Mouse (Mus musculus) CH12.LX (cell line): Measurements from ENCODE around the gene Shld2. TPM values are rescaled to one million over a fixed set of nuclear protein-coding genes. Genes with fewer than 3 reads are reported as not detected.
A peak's percentile ranks its signal among the peaks of the same experiment; 100 is the strongest.

Experiments
- DNase-seq: peaks from one replicate; pipeline ENCODE4 v3.0.0-alpha.2; 2013; ENCODE audit errors: extremely low read depth
- H3K27ac ChIP-seq: 2 replicates; pipeline ENCODE4 v1.5.1; 2012; ENCODE audit warnings: low read depth, mild to moderate bottlenecking, control low read depth, moderate library complexity; ENCODE audit not compliant: insufficient read depth
- H3K27me3 ChIP-seq: replicated peaks from 2 replicates; pipeline ENCODE3; 2012; ENCODE audit warnings: inconsistent platforms
- H3K36me3 ChIP-seq, 2 experiments: replicated peaks in 1 of 2; 2 replicates each; pipeline versions ENCODE3 to v1.6.1; 2012; ENCODE audit warnings: inconsistent platforms in 1 of 2, low read length in 1 of 2, mild to moderate bottlenecking in 1 of 2, mixed read lengths in 1 of 2, moderate library complexity in 1 of 2; ENCODE audit not compliant: control insufficient read depth in 1 of 2, insufficient read depth in 1 of 2
- H3K4me1 ChIP-seq, 2 experiments: 2 replicates each; pipeline ENCODE4 v1.6.1; 2012; ENCODE audit warnings: inconsistent platforms in 1 of 2, moderate library complexity in 1 of 2; ENCODE audit not compliant: insufficient read depth in 2 of 2, control insufficient read depth in 1 of 2
- H3K4me2 ChIP-seq: 2 replicates; pipeline ENCODE4 v1.6.1; 2012; ENCODE audit warnings: low read depth, mild to moderate bottlenecking, control low read depth; ENCODE audit not compliant: poor library complexity, insufficient read depth, severe bottlenecking
- H3K4me3 ChIP-seq, 3 experiments: fragments of 150-350 bp in 1 of 3; sonication (generic) in 1 of 3; replicated peaks in 1 of 3; 2 replicates each; pipeline versions ENCODE3 to v1.5.1; 2011 to 2012; ENCODE audit warnings: low read depth in 2 of 3, low read length in 2 of 3, mild to moderate bottlenecking in 2 of 3, moderate library complexity in 2 of 3, control low read depth in 1 of 3, improper control_type of control experiment in 1 of 3, inconsistent platforms in 1 of 3, mixed read lengths in 1 of 3; ENCODE audit not compliant: poor library complexity in 1 of 3
- H3K79me2 ChIP-seq: replicated peaks from 2 replicates; pipeline ENCODE4 v1.6.1; 2012; ENCODE audit warnings: mild to moderate bottlenecking, moderate library complexity; ENCODE audit not compliant: control insufficient read depth, poor library complexity, insufficient read depth, severe bottlenecking; ENCODE audit errors: extremely low read depth
- H3K9ac ChIP-seq: 2 replicates; pipeline ENCODE4 v1.6.1; 2012; ENCODE audit warnings: low read depth, mild to moderate bottlenecking, control low read depth, moderate library complexity; ENCODE audit not compliant: insufficient read depth
- H3K9me3 ChIP-seq: replicated peaks from 2 replicates; pipeline ENCODE3; 2012; ENCODE audit warnings: low read length, inconsistent platforms, mixed read lengths
- CHD1 ChIP-seq: IDR thresholded peaks from 2 replicates; pipeline ENCODE4 v1.6.1; 2012; ENCODE audit warnings: low read depth, low read length, improper control_type of control experiment, inconsistent platforms
- CHD2 ChIP-seq: IDR thresholded peaks from 2 replicates; pipeline ENCODE4 v1.6.1; 2011; ENCODE audit warnings: low read length, improper control_type of control experiment
- CTCF ChIP-seq, 2 experiments: IDR thresholded peaks in 1 of 2; conservative IDR thresholded peaks in 1 of 2; 2 replicates each; pipeline ENCODE4 v1.5.1; 2011 to 2012; ENCODE audit warnings: low read depth in 2 of 2, low read length in 2 of 2, improper control_type of control experiment in 1 of 2, inconsistent platforms in 1 of 2, mild to moderate bottlenecking in 1 of 2, moderate library complexity in 1 of 2
- E2F4 ChIP-seq: IDR thresholded peaks from 2 replicates; pipeline ENCODE4 v1.6.1; 2011; ENCODE audit warnings: low read depth, low read length, improper control_type of control experiment; ENCODE audit not compliant: insufficient replicate concordance
- EP300 ChIP-seq: IDR thresholded peaks from 2 replicates; pipeline ENCODE4 v1.6.1; 2011; ENCODE audit warnings: low read length, improper control_type of control experiment
- ETS1 ChIP-seq: conservative IDR thresholded peaks from 2 replicates; pipeline ENCODE4 v1.6.1; 2012; ENCODE audit warnings: low read depth, mild to moderate bottlenecking, inconsistent platforms, low read length, improper control_type of control experiment, moderate library complexity
- GABPA ChIP-seq: IDR thresholded peaks from 2 replicates; pipeline ENCODE4 v1.6.1; 2012; ENCODE audit warnings: low read depth, low read length, improper control_type of control experiment, inconsistent platforms; ENCODE audit not compliant: insufficient replicate concordance
- HCFC1 ChIP-seq: IDR thresholded peaks from 2 replicates; pipeline ENCODE4 v1.6.1; 2012; ENCODE audit warnings: low read depth, mild to moderate bottlenecking, inconsistent platforms, low read length, improper control_type of control experiment
- IRF4 ChIP-seq: IDR thresholded peaks from 2 replicates; pipeline ENCODE4 v1.6.1; 2014; ENCODE audit warnings: low read depth, mild to moderate bottlenecking, inconsistent platforms, low read length, improper control_type of control experiment
- JUND ChIP-seq: conservative IDR thresholded peaks from 2 replicates; pipeline ENCODE4 v1.6.1; 2011; ENCODE audit warnings: low read depth, low read length, improper control_type of control experiment
- MAFK ChIP-seq: IDR thresholded peaks from 2 replicates; pipeline ENCODE4 v1.6.1; 2011; ENCODE audit warnings: low read length, improper control_type of control experiment; ENCODE audit not compliant: insufficient replicate concordance
- MAZ ChIP-seq: IDR thresholded peaks from 2 replicates; pipeline ENCODE4 v1.6.1; 2012; ENCODE audit warnings: low read depth, mild to moderate bottlenecking, inconsistent platforms, low read length, improper control_type of control experiment, moderate library complexity
- MYC ChIP-seq: IDR thresholded peaks from 2 replicates; pipeline ENCODE4 v1.6.1; 2011; ENCODE audit warnings: low read depth, mild to moderate bottlenecking, improper control_type of control experiment, low read length
- NELFE ChIP-seq: IDR thresholded peaks from 2 replicates; pipeline ENCODE4 v1.6.1; 2011; ENCODE audit warnings: low read depth, low read length, improper control_type of control experiment
- PAX5 ChIP-seq: IDR thresholded peaks from 2 replicates; pipeline ENCODE4 v1.6.1; 2012; ENCODE audit warnings: low read length, inconsistent platforms, mixed read lengths
- POLR2AphosphoS2 ChIP-seq: IDR thresholded peaks from 2 replicates; pipeline ENCODE4 v1.6.1; 2011; ENCODE audit warnings: low read depth, low read length, improper control_type of control experiment
- RAD21 ChIP-seq: IDR thresholded peaks from 2 replicates; pipeline ENCODE4 v1.6.1; 2011; ENCODE audit warnings: low read depth, mild to moderate bottlenecking, low read length, improper control_type of control experiment, moderate library complexity
- RCOR1 ChIP-seq: conservative IDR thresholded peaks from 2 replicates; pipeline ENCODE4 v1.6.1; 2012; ENCODE audit warnings: low read depth, mild to moderate bottlenecking, inconsistent platforms, low read length, improper control_type of control experiment
- TBP ChIP-seq: conservative IDR thresholded peaks from 2 replicates; pipeline ENCODE4 v1.6.1; 2011; ENCODE audit warnings: low read depth, low read length, improper control_type of control experiment
- TCF12 ChIP-seq: IDR thresholded peaks from 2 replicates; pipeline ENCODE4 v1.6.1; 2014; ENCODE audit warnings: low read depth, mild to moderate bottlenecking, inconsistent platforms, low read length, improper control_type of control experiment
- UBTF ChIP-seq: IDR thresholded peaks from 2 replicates; pipeline ENCODE4 v1.6.1; 2012; ENCODE audit warnings: low read depth, mild to moderate bottlenecking, inconsistent platforms, low read length, improper control_type of control experiment, moderate library complexity
- USF2 ChIP-seq: conservative IDR thresholded peaks from 2 replicates; pipeline ENCODE4 v1.6.1; 2011; ENCODE audit warnings: low read depth, low read length, improper control_type of control experiment
- ZC3H11A ChIP-seq: IDR thresholded peaks from 2 replicates; pipeline ENCODE4 v1.6.1; 2012; ENCODE audit warnings: low read depth, mild to moderate bottlenecking, inconsistent platforms, low read length, improper control_type of control experiment
- ZKSCAN1 ChIP-seq: IDR thresholded peaks from 2 replicates; pipeline ENCODE4 v1.6.1; 2012; ENCODE audit warnings: low read depth, inconsistent platforms, low read length, improper control_type of control experiment, borderline replicate concordance
- ZMIZ1 ChIP-seq: IDR thresholded peaks from 2 replicates; pipeline ENCODE4 v1.6.1; 2012; ENCODE audit warnings: low read depth, mild to moderate bottlenecking, inconsistent platforms, low read length, improper control_type of control experiment
- ZNF384 ChIP-seq: IDR thresholded peaks from 2 replicates; pipeline ENCODE4 v1.6.1; 2012; ENCODE audit warnings: low read depth, low read length, improper control_type of control experiment, inconsistent platforms
- dilution Hi-C: fragments of 300-500 bp; cut with MboI; formaldehyde crosslinking; loops from 2 replicates; pipeline ENCODE4 v1.14.3; 2020; ENCODE audit warnings: low sequenced_read_pairs; ENCODE audit not compliant: extremely low pct_unique_long_range_greater_than_20kb, extremely low pct_ligation_motif_present
- in situ Hi-C: fragments of 300-500 bp; cut with MboI; formaldehyde crosslinking; loops from 3 replicates; pipeline ENCODE4 v1.14.3; 2019; ENCODE audit warnings: low sequenced_read_pairs, low pct_ligation_motif_present, low pct_unique_long_range_greater_than_20kb, mixed read lengths
- polyA plus RNA-seq: library from polyadenylated mRNA; unstranded; fragments of >175 nt; gene quantifications from 2 replicates; pipeline ENCODE4 v1.2.1, GENCODE M21; 2012; ENCODE audit warnings: low read depth; ENCODE audit not compliant: insufficient read length
- total RNA-seq, 2 experiments: library from RNA; depleted of rRNA; stranded (reverse); fragments of 300-350 nt in 1 of 2; fragments of >200 nt in 1 of 2; gene quantifications; 2 replicates each; pipeline ENCODE4 v1.2.3; 2012 to 2014

Shld2 gene
- total and polyA plus RNA-seq, 3 experiments: 12.0 to 21.8 (median 13.9) TPM

- H3K27ac ChIP-seq: peak overlapping the region; percentile 46
- TF ChIP-seq CTCF (conservative IDR thresholded peaks at IDR 0.05 in 1 of 2, IDR thresholded peaks at IDR 0.05 in 1 of 2; ENCODE audit: low read depth in 2 of 2, low read length in 2 of 2) (no peak), IRF4 (no peak), E2F4 (no peak), USF2 (no peak), ZMIZ1 (no peak), RAD21 (no peak)
- peak overlapping the region; percentile 38 for H3K4me2 ChIP-seq
- H3K4me3 ChIP-seq: no peak overlapping the region
- 0 out of 2 replicates have a peak overlapping the region, but pooled peaks have one; percentile 13 for H3K9ac ChIP-seq
- H3K9me3 ChIP-seq: peaks cover 3% of the 10 kb centered on the region
- no peaks in the 10 kb centered on the region for H3K27me3 ChIP-seq
- dilution Hi-C loops: no loop called here
- H3K79me2 ChIP-seq: no peaks in the 10 kb centered on the region
- in situ Hi-C loops: loop anchor here (10.0 kb wide), 1 partner anchor 148 kb away; the partner anchor contains the start of gene Anxa8
- peaks cover 18 to 27% of the 10 kb centered on the region in 2 experiments for H3K4me1 ChIP-seq
- DNase-seq: no peak
- H3K36me3 ChIP-seq: peaks cover 6 to 49% of the 10 kb centered on the region in 2 experiments
Observed at GRCm38 (mm10) chr14:34232866-34233680, 77.2 kb downstream of the Shld2 start.

GRCm38 (mm10) chr14:34232340-34232739 is 78.0 kb downstream of the Shld2 start:
- Histone ChIP-seq H3K4me3 (no peak overlapping the region), H3K4me2 (peak overlapping the region; percentile 38), H3K79me2 (no peaks in the 10 kb centered on the region), H3K27ac (peak overlapping the region; percentile 46), H3K36me3 (peaks cover 2 to 45% of the 10 kb centered on the region in 2 experiments), H3K27me3 (no peaks in the 10 kb centered on the region), H3K9ac (0 out of 2 replicates have a peak overlapping the region, but pooled peaks have one; percentile 13), H3K4me1 (peaks cover 20 to 31% of the 10 kb centered on the region in 2 experiments), H3K9me3 (peaks cover 3% of the 10 kb centered on the region)
- in situ Hi-C loops (loop anchor here (10.0 kb wide), 1 partner anchor 148 kb away; the partner anchor contains the start of gene Anxa8), dilution Hi-C loops (no loop called here)
- DNase-seq: peak; percentile 53
- TF ChIP-seq ZNF384 (no peak), MAFK (no peak), CTCF (conservative IDR thresholded peaks at IDR 0.05 in 1 of 2, IDR thresholded peaks at IDR 0.05 in 1 of 2; ENCODE audit: low read depth in 2 of 2, low read length in 2 of 2) (no peak), USF2 (no peak), CHD2 (no peak), TCF12 (peak; percentile 98), CHD1 (no peak), JUND (no peak), TBP (no peak), E2F4 (no peak), EP300 (peak; percentile 86), MYC (no peak), RCOR1 (no peak), MAZ (no peak), ZMIZ1 (no peak), ETS1 (peak; percentile 14; the same call in 1 of the 2 replicates), UBTF (peak; percentile 48; the same call in 1 of the 2 replicates), HCFC1 (no peak), NELFE (no peak), PAX5 (no peak), ZKSCAN1 (no peak), ZC3H11A (no peak), IRF4 (peak; percentile 58; the same call in 1 of the 2 replicates), POLR2AphosphoS2 (no peak), GABPA (no peak)
